Mouse (Mus musculus) lung, adult 2 months (tissue): ENCODE results near the gene Nradd.

Experiments used
- CTCF ChIP-seq: fragments of 200-500 bp; IDR thresholded peaks from 2 replicates; pipeline ENCODE4 v1.5.1; 2011; ENCODE audit warnings: mild to moderate bottlenecking, low read length, control low read depth; ENCODE audit not compliant: insufficient read depth
- POLR2A ChIP-seq: fragments of 200-500 bp; IDR thresholded peaks from 2 replicates; pipeline ENCODE4 v1.6.1; 2011; ENCODE audit warnings: low read depth, mild to moderate bottlenecking, control low read depth, low read length, borderline replicate concordance; ENCODE audit errors: extremely low read depth

GRCm38 (mm10) chr9:110668601-110669293 lies 44.5 kb upstream of the Nradd start:
- TF ChIP-seq CTCF (no peak), POLR2A (no peak)
